Mouse (Mus musculus) thymus, postnatal 36 days (tissue): ENCODE results near the gene Lpin1.

Experiments
- DNase-seq, 2 experiments: peaks; one replicate each; pipeline ENCODE4 v3.0.0; 2022; ENCODE audit warnings: mixed read lengths in 2 of 2

Lpin1 gene

DNA sequence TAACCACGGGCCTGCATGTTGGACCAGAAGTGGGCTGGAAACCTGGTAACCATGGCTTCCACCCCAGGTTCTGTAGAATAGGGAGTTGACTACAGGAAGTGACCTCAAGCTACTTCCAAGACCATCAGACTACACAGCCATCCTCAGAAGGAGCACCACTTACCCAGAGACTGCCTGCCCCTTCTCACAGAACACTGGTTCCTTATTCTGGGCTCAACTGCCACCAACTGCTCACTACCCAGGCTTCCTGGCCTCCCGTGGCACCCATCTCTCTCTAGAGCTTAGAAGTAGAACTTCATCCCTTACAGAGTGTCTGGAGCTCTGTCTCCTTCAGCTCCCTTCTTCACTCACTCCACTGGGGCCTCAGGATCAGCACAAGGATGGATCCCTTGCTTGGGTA is at the start of gene Lpin1:
Gene Lpin1 (minus strand): TSS at position 31 of the 400 bp plus-strand sequence.
- DNase-seq, result no peak

DNA sequence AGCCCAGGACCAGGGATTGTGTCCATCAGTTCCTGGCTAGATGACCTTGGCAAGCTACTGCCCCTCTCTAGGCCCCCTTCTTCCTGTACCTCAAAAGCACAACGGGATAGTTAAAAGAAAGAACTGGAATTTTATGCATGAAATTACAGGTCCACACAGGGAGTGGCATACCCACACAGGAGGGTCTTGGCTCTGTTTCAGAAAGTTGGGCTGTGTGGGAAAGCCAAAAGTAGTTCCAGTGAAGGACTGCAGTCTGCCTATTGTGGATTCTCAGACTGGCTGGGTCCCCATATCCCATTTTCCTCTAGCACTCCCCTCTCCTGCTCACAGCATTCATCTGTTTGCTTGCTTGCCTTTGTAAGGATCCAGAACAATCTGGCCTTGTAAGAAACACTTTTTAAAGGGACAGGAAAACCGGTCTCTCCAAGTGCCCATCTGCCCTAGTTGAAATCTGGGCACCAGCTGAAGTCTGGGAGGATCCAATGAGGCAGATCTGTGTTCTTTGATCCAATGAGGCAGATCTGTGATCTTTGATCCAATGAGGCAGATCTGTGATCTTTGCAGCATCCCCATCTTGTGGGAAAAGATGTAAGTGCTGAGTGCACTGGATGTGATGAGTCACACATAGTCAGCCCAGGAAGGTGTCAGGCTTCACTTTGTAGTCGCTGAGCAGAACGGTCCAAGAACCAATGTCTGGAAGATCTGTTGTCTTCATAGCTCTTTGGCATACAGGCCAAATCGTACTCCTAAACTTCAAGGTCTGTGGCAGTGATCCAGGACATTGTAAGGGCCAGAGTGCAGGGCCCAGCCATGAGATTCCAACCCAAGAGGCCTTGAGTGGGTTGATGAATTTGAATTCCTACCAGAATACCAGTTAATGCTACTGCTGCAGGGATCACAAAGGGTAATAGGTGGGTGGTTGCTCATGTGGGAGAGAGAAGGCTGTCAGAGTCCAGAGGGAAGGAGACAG is 46.4 kb upstream of the Lpin1 start:
- DNase-seq, result no peak

DNA sequence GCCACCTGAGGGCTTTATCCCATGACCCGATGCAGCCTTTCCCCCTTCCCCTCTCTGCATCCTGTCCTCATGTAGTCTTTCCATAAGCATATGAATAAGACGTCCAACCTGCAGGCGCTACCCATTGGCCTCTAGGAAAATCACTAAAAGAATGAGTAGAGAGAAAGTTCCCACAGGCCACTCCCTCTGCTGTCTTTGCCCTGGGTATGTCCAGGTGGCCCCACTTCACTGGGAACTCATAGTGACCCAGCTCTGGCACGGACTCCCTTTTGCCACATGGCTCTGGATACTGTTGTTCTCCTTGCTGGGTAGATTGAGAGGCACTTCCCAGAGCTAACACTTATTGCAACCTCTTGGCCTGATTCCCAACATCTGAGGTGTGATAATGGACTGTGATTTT is 44.8 kb upstream of the Lpin1 start:
- no peak for DNase-seq

- peak; percentile 37 to 44 for DNase-seq
These were observed 42.7 kb upstream of the Lpin1 start, which contains the start of gene Ntsr2 for GRCm38 (mm10) chr12:16653332-16654093. Gene Ntsr2 (plus strand): TSS chr12:16653382.

- DNase-seq, result no peak
These were observed 39.1 kb upstream of the Lpin1 start for GRCm38 (mm10) chr12:16649819-16650218.

DNA sequence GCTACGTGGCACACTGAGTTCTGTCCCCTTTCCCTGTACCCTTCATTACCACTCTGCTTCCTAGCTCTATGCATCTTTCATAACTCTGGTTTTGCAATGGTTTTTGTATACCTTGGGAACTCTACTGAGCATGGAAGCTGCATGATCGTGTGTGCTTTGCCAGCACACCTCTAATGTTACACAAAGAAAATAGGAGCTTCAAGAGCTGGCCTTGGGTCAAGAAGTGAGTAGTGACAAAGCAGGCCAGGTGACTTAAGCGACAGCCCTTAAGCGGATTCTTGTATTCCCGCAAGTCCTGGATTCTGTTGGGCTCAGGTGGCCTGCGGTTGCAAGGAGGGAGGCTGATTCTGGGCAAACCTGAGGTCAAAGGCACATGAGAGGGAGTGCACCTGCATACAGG is 37.5 kb upstream of the Lpin1 start:
- DNase-seq, result no peak

DNA sequence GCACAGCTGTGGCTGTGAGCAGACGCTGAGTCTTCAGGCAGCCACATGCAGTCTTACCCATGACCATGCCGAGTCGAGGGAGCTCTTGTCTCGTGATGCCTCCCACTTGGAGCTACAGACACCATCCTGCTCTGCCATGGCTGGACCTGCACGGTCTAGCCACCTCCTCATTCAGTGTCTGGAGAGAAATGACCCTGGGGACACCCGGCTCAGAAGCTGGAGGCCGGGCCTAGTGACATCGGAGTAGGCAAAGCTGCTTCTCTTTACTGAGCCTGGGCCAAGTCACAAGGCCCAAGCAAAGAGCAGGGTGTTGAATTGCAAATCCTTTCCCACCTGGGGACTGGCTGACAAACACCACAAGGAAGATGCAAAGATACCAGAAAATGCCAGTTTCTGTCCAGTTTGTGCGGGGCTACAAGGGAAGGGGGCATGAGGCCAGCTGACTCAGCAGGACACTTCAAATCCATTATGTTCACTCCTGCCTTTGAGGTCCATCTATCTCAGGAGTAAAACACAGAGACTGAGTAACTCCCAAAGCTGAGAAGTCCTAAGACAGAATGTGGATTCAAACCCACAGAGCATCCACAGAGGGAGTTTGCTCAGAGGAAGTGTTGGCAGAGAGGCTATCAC is 36.1 kb upstream of the Lpin1 start:
- DNase-seq, result no peak

- no peak for DNase-seq
These were observed 33.9 kb upstream of the Lpin1 start for GRCm38 (mm10) chr12:16644698-16645097.

DNA sequence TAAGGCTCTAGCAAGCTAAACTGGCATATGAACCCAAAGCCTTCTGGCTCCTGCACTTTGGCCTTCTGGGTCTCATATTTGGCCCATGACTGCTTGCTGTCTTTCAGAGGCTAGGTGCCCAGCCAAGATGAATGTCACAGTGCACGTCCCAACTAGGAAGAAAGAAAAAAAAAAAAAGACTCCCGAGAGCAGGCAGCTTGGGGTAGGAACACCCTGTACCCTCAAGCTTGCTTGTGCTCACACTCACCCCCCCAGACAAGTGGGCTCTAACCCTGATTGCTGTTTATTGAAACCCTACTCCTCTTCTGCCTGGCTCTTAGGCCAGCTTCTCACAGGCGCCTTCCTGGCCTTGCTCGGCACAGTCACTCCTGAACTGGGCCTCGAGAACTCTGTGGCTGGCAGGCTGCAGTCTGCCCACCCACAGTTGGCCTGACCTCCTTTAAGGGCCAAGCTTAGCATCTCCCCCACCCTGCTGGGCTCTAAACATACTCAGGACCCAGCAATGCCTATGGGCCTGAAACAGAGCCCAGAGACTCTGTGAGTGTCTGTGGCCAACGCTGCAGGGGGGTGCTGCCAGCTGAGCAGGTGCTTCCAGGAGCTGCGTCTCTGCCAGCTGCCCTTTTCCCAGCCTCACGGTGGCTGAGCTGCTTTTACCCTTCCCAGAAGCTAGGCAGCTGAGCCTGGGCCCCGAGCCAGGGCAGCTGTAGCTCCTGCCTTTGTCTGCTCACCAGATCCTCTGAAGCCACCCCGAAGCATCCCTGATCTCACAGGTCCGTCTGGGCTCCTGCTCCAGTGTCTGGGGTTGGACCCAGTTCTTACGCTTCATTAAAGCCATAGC is 33.0 kb upstream of the Lpin1 start:
- no peak for DNase-seq

DNA sequence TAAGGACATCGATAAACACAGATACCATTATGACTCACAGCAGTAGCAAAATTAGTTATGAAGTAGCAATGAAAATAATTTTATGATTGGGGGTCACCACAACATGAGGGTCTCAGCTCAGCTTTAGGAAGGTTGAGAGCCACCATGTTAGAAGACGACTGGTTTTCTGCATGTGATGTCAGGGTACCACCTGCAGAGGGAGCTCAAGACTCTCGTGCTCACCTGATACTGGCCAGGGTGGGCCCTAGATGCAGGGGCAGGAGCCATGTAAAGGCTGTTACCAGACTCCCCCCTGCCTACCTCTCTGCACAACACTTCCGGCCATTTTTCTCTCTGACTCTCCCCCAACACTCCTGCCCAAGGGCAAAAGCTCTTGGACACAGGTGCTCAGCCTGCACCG is 31.2 kb upstream of the Lpin1 start:
- peak; percentile 8 to 14 for DNase-seq

GRCm38 (mm10) chr12:16640075-16640474 is 29.3 kb upstream of the Lpin1 start:
- DNase-seq, result no peak

DNA sequence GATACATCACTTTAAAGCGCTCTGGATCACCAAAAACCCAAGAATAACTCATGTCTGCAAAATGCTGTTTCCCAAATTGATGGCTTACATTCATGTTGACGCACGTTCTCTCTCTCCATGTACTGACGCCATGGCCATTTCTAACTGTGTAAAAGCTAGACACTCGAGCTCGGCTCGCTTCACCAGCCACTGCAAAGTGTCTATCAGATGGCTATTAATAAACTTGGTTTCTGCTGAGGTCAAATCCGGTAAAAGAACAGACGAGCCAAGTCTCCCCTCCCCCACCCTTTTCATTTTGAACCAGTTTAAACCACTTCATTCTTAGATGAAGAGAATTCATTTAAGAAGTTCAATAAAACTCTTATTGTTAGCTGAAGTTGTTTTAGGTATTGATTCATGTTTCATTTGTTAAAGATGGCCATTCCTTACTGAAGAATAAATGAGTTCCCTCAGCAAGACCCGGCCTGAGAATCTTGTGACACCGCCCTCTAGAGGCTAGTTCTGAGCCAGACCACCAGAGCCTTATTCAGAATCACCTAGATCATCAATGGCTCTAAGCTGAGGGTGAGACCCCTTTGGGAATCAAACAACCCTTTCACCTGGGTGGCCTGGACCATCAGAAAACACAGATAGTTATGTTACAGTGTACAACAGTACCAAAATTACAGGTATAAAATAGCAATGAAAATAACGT is 28.5 kb upstream of the Lpin1 start:
- DNase-seq, result peak; percentile 12 to 13

GRCm38 (mm10) chr12:16635816-16636215 is 25.1 kb upstream of the Lpin1 start:
- DNase-seq, result no peak

DNA sequence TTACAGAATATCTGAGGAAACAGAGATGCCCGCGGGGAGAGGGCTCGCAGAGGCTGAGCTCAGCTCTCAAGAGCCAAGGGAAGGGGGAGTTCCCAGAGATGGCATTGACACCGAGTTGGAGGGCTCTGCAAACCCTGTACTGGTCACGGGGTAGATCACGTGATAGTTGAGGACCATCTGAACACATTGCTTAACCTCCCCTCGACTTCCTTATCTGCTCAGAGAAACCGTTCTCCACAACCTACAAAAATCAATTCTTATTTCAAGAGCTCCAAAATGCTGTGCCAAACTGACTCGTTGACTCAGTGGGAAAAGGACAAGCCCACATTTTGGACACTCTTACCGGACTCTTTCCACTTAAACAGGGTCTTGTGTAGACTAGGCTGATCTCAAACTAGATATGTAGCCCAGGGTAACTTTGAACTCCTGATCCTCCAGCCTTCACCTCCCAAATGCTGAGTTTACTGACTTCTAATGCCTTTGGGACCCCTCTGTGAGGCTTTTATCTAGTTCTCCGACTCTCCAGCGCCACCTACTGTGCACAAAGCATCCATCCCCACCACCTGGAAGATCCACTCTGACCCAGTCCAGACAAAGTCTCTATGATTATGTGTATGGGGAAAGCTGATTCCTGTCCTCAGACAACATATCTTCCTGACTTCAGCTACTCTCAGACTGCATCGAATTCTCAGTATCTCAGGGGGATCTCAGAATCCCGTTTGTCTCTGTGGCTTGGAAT is 23.5 kb upstream of the Lpin1 start:
- DNase-seq, result peak; percentile 53 to 58

- DNase-seq, result no peak
These were observed 22.5 kb upstream of the Lpin1 start for GRCm38 (mm10) chr12:16633235-16633634.

DNA sequence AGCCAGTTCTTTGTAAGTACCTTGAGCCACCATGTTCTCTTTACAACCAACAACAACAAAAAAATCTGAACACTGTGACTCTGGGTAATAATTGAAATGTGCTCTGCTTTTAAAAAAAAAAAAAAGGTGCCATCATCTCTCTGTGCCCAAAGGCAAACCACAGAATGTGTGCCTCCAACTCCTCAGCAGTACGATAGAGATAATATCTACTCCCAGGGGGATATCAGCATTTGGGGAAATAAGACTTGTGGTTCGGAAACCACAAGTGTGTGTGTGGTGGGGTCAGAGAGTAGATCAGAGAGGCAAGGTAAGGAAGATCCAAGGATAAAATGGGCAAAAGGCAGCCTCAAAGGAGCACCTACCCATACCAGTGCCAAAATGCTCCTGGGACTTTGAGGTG is 20.7 kb upstream of the Lpin1 start:
- DNase-seq, result no peak

GRCm38 (mm10) chr12:16630866-16631185 is 20.1 kb upstream of the Lpin1 start:
- no peak for DNase-seq

DNA sequence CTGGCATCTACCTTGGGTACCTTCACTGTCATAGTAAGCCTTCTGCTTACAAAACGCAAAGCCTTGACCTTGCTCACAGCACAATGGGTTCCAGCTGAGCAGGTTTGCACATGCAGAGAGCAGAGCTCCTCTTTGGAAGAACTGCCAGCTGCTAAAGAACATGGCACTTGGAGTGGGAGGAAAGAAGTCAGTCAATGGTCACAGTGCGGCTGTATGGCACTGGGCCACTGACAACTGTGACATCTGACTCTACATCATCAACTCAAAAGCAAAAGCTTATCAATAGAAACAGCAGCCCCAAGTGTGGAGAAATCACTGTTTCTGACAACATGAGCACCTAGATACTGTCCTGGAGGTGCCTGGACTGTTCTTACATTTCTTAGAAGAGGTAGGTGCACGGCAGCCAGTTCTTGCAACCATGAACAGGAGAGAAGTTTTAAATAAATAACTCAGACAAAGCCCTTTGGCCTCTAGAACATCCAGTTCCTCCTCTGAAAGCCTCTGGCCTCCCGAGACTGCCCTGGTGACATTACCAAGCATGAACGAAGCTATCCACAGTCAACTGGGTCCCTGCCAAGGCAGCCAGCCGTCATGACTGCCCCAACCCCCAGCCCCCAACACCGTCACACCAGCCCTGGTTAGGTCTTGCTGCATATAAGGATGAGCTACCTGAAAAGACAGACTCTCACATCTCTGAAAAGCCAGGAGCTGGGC is 19.5 kb upstream of the Lpin1 start:
- DNase-seq, result no peak

DNA sequence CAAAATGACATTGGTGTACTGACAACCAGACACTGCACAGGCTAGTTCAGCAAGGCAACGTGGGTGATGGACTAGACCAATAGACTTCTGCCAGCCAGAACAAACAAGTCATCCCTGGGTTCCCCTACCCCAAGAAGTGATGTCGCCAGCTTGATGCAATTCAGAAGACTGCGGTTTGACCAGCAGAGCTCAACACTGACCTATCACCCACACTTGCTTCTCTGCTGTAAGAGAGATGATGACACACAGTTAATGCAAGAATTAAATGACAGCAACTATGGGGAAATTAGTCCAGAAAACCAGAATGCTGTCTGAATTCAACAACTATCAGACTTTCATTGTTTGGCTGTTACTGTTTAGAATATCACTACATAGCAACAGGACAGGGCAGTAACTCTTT is 9.5 kb upstream of the Lpin1 start:
- DNase-seq, result no peak

GRCm38 (mm10) chr12:16619453-16619852 is 8.7 kb upstream of the Lpin1 start:
- no peak for DNase-seq
